Mouse (Mus musculus) limb, embryonic 14.5 days (tissue): ENCODE results near the gene Majin. TPM values are rescaled to one million over a fixed set of nuclear protein-coding genes. Genes with fewer than 3 reads are reported as not detected.

Experiments
- ATAC-seq: fragments of 200-750 bp; cut with Nextera tagmentation; 2 replicates; pipeline ENCODE4 v1.8.0; 2017; ENCODE audit warnings: low read depth, moderate number of reproducible peaks, moderate TSS enrichment; ENCODE audit not compliant: low FRiP score
- DNase-seq: peaks from one replicate; pipeline ENCODE4 v3.0.0-alpha.2; 2015; ENCODE audit warnings: low spot score
- H3K27ac ChIP-seq: fragments of 300-500 bp; sonication (generic); replicated peaks from 2 replicates; pipeline ENCODE4 v1.5.1; 2014; ENCODE audit warnings: low read depth, mild to moderate bottlenecking, low read length, moderate library complexity, mixed read lengths
- H3K27me3 ChIP-seq: fragments of 300-500 bp; sonication (generic); 2 replicates; pipeline ENCODE4 v1.6.1; 2014; ENCODE audit warnings: low read length, mixed read lengths; ENCODE audit not compliant: control insufficient read depth, insufficient read depth
- H3K36me3 ChIP-seq: fragments of 300-500 bp; sonication (generic); 2 replicates; pipeline ENCODE4 v1.6.1; 2014; ENCODE audit warnings: mild to moderate bottlenecking, low read length, moderate library complexity, mixed read lengths; ENCODE audit not compliant: control insufficient read depth, insufficient read depth
- H3K4me1 ChIP-seq: fragments of 300-500 bp; sonication (generic); 2 replicates; pipeline ENCODE4 v1.6.1; 2014; ENCODE audit warnings: antibody characterized with exemption, low read length, mixed read lengths; ENCODE audit not compliant: control insufficient read depth, insufficient read depth
- H3K4me2 ChIP-seq: fragments of 300-500 bp; sonication (generic); replicated peaks from 2 replicates; pipeline ENCODE4 v1.6.1; 2014; ENCODE audit warnings: low read depth, mild to moderate bottlenecking, low read length, moderate library complexity; ENCODE audit not compliant: severe bottlenecking
- H3K4me3 ChIP-seq: fragments of 300-500 bp; sonication (generic); replicated peaks from 2 replicates; pipeline ENCODE4 v1.5.1; 2014; ENCODE audit warnings: low read length
- H3K9ac ChIP-seq: fragments of 300-500 bp; sonication (generic); 2 replicates; pipeline ENCODE4 v1.6.1; 2014; ENCODE audit warnings: mild to moderate bottlenecking, low read depth, low read length, moderate library complexity; ENCODE audit not compliant: severe bottlenecking
- H3K9me3 ChIP-seq: fragments of 300-500 bp; sonication (generic); 2 replicates; pipeline ENCODE4 v1.6.1; 2016; ENCODE audit warnings: low read length; ENCODE audit not compliant: control insufficient read depth
- POLR2A ChIP-seq: fragments of 200-500 bp; IDR thresholded peaks from 2 replicates; pipeline ENCODE4 v1.8.0; 2012; ENCODE audit warnings: inconsistent platforms, mild to moderate bottlenecking, moderate library complexity, borderline replicate concordance; ENCODE audit not compliant: insufficient read depth, insufficient read length; ENCODE audit errors: extremely low read depth
- WGBS: fragments of 180-500 bp; shearing (Covaris S2); extraction: QIAGEN DNeasy Blood & Tissue Kit; methylation state at CpG from one replicate; pipeline ENCODE4 v1.1.7; 2014; 5-methylcytosine and 5-hydroxymethylcytosine counted together
- polyA plus RNA-seq, 2 experiments: library from polyadenylated mRNA; depleted of rRNA in 1 of 2; stranded (reverse) in 1 of 2; unstranded in 1 of 2; fragments of >200 nt; fragmentation: Nextera tagmentation in 1 of 2; extraction: Ambion mirVana in 1 of 2; gene quantifications; 2 replicates each; pipeline versions ENCODE4 v1.2.1 to v1.2.3; 2012 to 2014

Gene Majin
- polyA plus RNA-seq, 2 experiments: 0.05 TPM; not detected in 1

GRCm38 (mm10) chr19:6144842-6145241 is 39.3 kb upstream of the Majin start:
- no peaks in the 10 kb centered on the region; the same call in 1 of the 2 replicates for H3K9me3 ChIP-seq
- no peaks in the 10 kb centered on the region for H3K36me3 ChIP-seq
- no peak overlapping the region for H3K4me3 ChIP-seq
- H3K9ac ChIP-seq: no peak overlapping the region
- no peak overlapping the region for H3K27ac ChIP-seq
- no peak for DNase-seq
- no peak for TF ChIP-seq POLR2A
- H3K4me1 ChIP-seq: peaks cover 4% of the 10 kb centered on the region
- ATAC-seq: no peak
- 77% methylated on average over 5 of the region's 5 CpGs for WGBS
- no peak overlapping the region for H3K4me2 ChIP-seq
- H3K27me3 ChIP-seq: no peaks in the 10 kb centered on the region

- Histone ChIP-seq H3K9ac (no peak overlapping the region), H3K4me2 (no peak overlapping the region), H3K27me3 (no peaks in the 10 kb centered on the region), H3K4me3 (no peak overlapping the region), H3K36me3 (no peaks in the 10 kb centered on the region), H3K4me1 (no peaks in the 10 kb centered on the region), H3K9me3 (no peaks in the 10 kb centered on the region), H3K27ac (no peak overlapping the region)
- ATAC-seq (no peak), DNase-seq (no peak)
- TF ChIP-seq POLR2A: no peak
- WGBS: 79% methylated on average over 9 of the region's 9 CpGs
Observed at GRCm38 (mm10) chr19:6155174-6155573, 29.0 kb upstream of the Majin start.

GRCm38 (mm10) chr19:6156372-6156771 is 27.8 kb upstream of the Majin start:
- Histone ChIP-seq H3K4me2 (no peak overlapping the region), H3K27me3 (no peaks in the 10 kb centered on the region), H3K9ac (no peak overlapping the region), H3K4me3 (no peak overlapping the region), H3K4me1 (no peaks in the 10 kb centered on the region), H3K27ac (no peak overlapping the region), H3K36me3 (no peaks in the 10 kb centered on the region), H3K9me3 (no peaks in the 10 kb centered on the region)
- 62% methylated on average over 8 of the region's 8 CpGs for WGBS
- ATAC-seq: no peak
- no peak for TF ChIP-seq POLR2A
- no peak for DNase-seq

- ATAC-seq: no peak
- Histone ChIP-seq H3K4me2 (no peak overlapping the region), H3K36me3 (no peaks in the 10 kb centered on the region), H3K9ac (no peak overlapping the region), H3K4me1 (no peaks in the 10 kb centered on the region), H3K27me3 (no peaks in the 10 kb centered on the region), H3K4me3 (no peak overlapping the region), H3K9me3 (no peaks in the 10 kb centered on the region), H3K27ac (no peak overlapping the region)
- no peak for DNase-seq
- WGBS: 77% methylated on average over 6 of the region's 6 CpGs
- no peak for TF ChIP-seq POLR2A
Observed at GRCm38 (mm10) chr19:6157220-6157619, 27.0 kb upstream of the Majin start.

GRCm38 (mm10) chr19:6163872-6164547 is 20.2 kb upstream of the Majin start:
- H3K36me3 ChIP-seq: no peaks in the 10 kb centered on the region
- no peak for DNase-seq
- ATAC-seq: no peak
- H3K27ac ChIP-seq: no peak overlapping the region
- H3K4me3 ChIP-seq: no peak overlapping the region
- no peaks in the 10 kb centered on the region for H3K9me3 ChIP-seq
- H3K4me1 ChIP-seq: no peaks in the 10 kb centered on the region
- WGBS: 61% methylated on average over 10 of the region's 10 CpGs
- H3K9ac ChIP-seq: no peak overlapping the region
- no peak overlapping the region for H3K4me2 ChIP-seq
- H3K27me3 ChIP-seq: no peaks in the 10 kb centered on the region
- no peak for TF ChIP-seq POLR2A
